Mouse (Mus musculus): ENCODE measurements around the gene Rhox11.
"Not testable (repeated sequence)": the region's sequence is repeated elsewhere in the genome, so short reads cannot be mapped to it uniquely, and the experiment has no call there.

Gene Rhox11

GRCm38 (mm10) chrX:38085041-38085440, at the start of gene Rhox11:
Gene Rhox11, minus strand, starts transcription at chrX:38085141.
- no peak for DNase-seq

GRCm38 (mm10) chrX:38121478-38121877, 36.5 kb upstream of the Rhox11 start:
- DNase-seq = no peak

GRCm38 (mm10) chrX:38120982-38121381, 36.0 kb upstream of the Rhox11 start, which contains the start of gene Rhox13:
Gene Rhox13, plus strand, starts transcription at chrX:38121219.
- DNase-seq = no peak

GRCm38 (mm10) chrX:38110807-38111206, 25.9 kb upstream of the Rhox11 start, which contains the start of gene Rhox12:
Gene Rhox12, minus strand, starts transcription at chrX:38110907.
- DNase-seq = no peak

- DNase-seq = peak; percentile 46
Observed at GRCm38 (mm10) chrX:38084226-38084625, 715 bp downstream of the Rhox11 start.

- no peak for DNase-seq
Observed at GRCm38 (mm10) chrX:38066175-38066574, 18.8 kb downstream of the Rhox11 start, which contains the start of gene Rhox10. Gene Rhox10, plus strand, starts transcription at chrX:38066475.

- peak; percentile 2 for DNase-seq
Observed at GRCm38 (mm10) chrX:38061544-38061943, 23.4 kb downstream of the Rhox11 start.

GRCm38 (mm10) chrX:38043014-38043413, 41.9 kb downstream of the Rhox11 start, which contains the start of gene Btg1-ps2:
Gene Btg1-ps2, minus strand, starts transcription at chrX:38043114.
- DNase-seq = not testable (repeated sequence)

GRCm38 (mm10) chrX:38039666-38040065, 45.3 kb downstream of the Rhox11 start:
- no peak for DNase-seq

GRCm38 (mm10) chrX:38033841-38034240, 51.1 kb downstream of the Rhox11 start:
- no peak for DNase-seq
